Mouse (Mus musculus) layer of hippocampus, postnatal 36 days (tissue): Measurements from ENCODE around the gene Uqcc3. TPM values are rescaled to one million over a fixed set of nuclear protein-coding genes. Genes with fewer than 3 reads are reported as not detected.
A peak's percentile ranks its signal among the peaks of the same experiment; 100 is the strongest.
"Not testable (repeated sequence)": the region's sequence is repeated elsewhere in the genome, so short reads cannot be mapped to it uniquely, and the experiment has no call there.

Experiments used
- DNase-seq, 2 experiments: peaks; one replicate each; pipeline ENCODE4 v3.0.0; 2022
- total RNA-seq, 2 experiments: library from RNA; stranded (reverse); gene quantifications; 2 replicates each; pipeline ENCODE4 v1.2.3; 2021

Gene Uqcc3
- total RNA-seq, result 10 to 100 TPM; 31.5 to 31.7 TPM

DNA sequence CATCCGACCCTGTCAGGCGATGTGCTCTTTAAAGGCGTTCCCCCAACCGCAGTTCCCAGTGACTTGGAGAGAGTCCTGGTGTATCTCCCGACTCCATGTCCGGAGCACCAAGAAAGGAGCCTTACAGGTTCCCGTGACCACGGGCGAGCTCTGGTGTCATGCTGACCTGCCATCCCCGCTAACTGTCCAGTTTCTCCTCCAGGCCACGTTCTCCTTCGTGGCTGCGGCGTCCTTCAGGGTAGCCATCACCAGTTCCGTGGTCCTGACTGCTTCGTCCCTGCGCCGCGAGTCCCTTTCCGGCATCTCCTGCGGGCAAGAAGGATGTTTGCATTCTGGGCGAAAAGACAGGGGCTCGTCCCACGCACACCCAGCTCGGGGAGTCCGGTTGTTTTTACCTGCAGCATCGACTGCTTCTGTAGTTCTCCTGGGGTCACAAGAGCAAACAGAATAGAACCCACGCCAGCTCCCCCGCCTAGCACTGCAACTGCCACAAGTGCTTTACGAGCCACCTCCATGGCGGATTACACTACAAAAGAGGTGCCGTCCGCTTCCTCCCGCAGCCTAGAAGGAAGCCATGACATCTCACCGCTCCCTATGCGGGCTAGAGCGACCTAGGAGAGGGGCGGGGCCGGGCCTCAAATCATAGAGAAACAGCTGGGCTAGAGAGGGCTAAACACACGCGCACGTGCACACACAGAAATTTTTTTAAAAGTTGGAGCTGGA, at the start of gene Uqcc3:
Gene Uqcc3, minus strand, starts transcription at position 613 of the 723 bp plus-strand sequence.
- peak; percentile 85 to 88 for DNase-seq

DNA sequence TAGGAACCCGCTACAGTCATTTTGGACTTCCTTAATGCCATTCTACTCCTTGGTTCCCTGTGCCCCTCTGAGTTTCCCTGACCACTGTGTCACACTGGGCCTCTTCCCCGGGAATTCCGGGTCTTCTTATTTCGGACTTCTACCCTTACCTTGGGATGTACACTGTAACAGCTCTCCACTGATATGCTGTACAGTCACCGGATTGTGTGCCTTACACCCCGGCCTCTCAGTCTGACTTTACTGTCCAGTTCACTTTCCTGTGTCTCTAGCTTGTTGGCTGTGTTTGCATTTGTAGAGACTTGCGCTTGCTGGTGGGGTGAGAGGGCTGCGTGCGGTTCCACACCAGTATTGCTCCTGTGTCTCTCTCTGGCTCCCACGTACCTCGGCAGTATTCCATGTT, 49.4 kb upstream of the Uqcc3 start:
- no peak for DNase-seq

DNA sequence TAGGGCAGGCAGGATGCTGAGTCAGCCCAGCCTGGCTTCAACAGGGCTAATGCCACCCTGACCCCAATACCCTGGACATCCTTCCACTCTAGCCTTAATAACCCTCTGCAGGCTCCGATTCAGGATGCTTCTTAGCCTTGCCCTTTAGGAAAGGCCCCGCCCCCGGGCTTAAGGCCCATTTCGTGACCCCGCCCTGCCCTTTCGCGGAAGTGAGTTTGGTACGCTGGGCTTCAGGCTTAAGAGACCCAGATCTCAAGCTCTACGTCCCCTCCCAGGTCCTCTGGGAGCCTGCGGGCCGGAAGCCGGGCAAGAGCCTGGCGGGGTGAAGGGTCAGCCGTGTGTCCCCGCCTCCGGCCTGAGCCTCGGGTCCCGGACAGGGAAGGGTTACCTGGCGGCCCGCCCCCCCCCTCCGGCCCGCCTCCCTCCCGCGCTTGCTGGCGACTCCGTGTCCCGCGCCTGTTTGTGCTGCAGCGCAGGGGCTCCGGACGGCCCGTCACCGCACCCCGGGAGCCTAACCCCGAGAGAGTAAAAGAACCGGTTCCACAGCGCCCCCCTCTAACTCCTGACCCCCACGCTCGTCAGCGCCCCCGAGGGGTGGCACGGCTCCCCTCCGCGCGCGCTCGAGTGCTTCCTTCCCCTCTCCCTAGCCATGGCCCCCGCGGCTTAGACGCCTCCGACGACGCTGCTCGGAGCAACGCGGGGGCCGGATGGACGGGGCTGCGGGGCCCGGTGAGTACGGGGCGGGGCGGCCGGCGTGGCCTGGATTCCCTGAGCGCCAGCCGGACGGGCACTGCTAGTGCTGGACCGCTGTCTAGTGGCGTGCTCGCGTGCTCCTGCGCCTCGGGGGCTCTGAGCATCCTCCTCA, 48.7 kb upstream of the Uqcc3 start, which contains the start of the genes Rom1 and Eml3:
Gene Rom1, minus strand, starts transcription at position 133 of the 865 bp plus-strand sequence.
Gene Eml3, plus strand, starts transcription at position 329 of the 865 bp plus-strand sequence.
- DNase-seq, result peak; percentile 61 to 64

DNA sequence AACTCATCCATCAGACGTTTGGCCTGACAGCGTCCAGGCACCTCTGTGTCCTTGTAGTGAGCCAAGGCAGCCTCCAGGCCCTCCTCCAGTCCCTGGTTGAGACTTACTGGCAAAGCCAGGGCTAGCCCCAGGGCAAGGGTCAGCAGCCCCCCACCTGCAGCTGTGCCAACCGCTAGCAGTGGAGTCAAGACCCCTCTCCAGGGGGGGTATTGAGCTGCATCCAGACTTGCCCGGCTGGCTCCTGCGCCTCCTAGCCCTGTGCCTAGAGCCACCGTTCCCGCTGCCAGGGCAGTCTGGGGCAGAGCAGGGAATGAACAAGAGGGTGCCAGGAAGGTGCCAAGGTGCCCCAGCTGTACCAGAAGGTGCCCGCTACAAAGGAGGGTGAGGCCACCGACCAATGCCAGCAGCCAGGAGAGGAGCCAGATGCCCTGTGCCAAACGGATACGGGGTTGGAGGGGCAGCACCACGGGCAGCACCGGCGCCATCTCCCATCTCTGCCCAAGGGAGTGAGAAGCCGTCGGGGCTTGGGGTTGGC, 48.0 kb upstream of the Uqcc3 start:
- no peak for DNase-seq

DNA sequence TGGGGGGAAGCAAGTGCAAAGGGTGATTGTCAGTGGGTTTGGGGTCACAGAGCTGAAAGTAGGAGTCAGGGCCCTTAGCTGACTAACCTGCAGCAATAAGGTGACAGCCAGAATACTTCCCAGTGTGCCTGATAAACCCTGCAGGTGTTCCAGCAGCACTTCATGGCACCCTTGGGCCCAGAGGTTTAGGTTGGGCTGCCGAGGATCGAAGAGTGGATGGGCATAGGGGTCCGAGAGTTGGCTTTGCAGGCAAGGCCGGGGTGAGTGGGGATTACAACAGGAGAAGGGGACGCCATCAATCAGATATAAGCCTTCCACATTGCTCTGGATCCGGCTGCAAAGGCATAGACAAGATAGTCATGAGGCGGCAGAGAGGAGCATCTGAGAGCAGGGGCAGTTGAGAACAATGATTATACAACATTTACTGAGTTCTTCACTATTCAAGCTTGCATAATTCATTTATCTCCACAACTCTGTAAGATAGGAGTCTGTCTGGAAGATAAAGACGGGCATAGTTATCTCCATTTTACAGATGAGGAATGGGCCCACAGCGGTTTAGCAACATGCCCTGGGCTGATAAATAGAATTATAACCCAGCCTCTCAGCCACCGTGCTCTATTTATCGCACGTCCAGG, 47.3 kb upstream of the Uqcc3 start:
- no peak for DNase-seq

DNA sequence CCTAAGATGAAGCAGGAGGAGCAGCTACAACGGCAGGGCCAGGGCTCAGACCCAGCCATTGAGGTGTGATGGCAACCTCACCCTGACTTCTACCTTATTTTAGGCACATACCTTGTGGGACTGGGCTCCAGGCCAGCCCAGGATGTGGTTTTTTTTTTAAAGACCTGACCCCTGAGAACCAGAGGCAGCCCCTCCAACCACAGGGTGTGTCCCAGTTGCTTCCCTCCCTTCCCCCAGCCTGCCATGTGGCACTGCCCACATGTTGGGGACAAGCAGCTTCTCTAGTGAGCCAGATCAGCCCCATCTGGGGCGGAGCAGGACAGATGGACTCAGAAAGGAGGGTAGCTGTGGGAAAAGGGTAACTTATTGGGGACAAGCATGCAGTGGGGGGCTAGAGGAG, 46.0 kb upstream of the Uqcc3 start:
- no peak for DNase-seq

DNA sequence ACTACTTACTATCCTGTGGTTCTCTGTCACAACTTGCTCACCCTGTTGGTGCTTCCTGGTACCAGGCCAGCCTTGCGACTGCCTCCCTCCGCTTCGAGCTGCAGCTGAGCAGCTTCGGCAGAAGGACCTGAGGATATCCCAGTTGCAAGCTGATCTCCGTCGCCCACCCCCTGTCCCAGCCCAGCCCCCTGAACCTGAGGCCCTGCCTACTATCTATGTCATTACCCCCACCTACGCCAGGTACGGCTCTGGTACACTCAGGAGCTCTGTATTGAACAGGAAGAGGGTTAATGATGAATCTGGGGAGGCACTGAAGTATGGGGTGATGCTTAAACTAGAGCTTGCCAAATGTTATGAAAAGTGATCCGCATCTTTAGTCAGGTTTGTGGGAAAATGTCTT, 41.0 kb upstream of the Uqcc3 start:
- DNase-seq, result no peak

DNA sequence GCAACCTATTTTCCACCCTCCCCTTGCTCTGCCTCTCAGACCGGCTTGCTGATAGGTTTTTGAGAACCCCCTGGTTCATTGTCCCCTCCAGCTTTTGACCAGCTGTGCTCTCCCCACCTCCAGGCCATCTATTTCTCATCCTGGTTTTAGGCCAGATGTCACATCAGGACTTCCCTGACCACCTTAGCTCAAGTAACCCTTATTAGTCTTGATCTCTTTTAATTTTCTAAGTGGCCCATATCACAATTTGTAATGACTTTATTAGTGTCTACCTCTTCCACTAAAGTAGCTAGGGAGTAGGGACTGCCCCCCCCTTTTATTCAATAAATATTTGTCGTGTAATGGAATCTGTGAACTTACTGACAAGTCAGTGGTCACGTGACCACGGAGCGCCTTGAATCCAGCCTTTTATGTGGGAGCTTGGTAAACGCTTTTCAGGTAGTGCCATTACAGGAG, 40.1 kb upstream of the Uqcc3 start:
- DNase-seq, result no peak

DNA sequence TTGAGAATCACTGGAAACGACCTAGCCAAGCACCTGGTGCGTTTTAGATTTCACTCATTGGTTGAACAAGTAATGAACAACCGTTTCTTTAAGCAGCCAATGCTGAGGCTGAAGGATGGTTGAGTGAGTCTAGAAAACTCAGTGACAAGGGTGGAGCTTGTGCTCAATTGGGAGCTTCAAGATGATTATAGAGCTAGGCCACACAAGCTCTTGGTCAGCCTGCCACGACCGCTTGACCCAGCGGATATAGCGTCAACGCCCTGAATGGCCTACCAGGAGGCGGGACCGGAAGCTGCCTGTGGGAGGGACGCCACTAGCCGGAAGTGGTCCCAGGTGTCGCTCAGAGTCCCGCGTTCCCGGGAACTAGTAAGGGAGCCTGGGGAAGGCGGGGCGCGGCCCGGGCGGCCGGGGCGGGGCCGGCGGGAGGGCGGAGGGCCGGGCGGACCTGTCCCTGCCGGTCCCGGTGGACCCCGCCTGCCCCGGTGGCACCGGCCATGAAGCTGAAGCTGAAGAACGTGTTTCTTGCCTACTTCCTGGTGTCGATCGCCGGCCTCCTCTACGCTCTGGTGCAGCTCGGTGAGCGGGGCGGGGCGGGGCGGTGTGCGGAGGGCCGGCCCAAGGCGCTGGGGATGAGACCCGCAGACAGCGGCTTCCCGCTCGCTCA, 39.5 kb upstream of the Uqcc3 start, which contains the start of gene B3gat3:
Gene B3gat3, plus strand, starts transcription at position 302 of the 664 bp plus-strand sequence.
- peak; percentile 92 to 94 for DNase-seq

DNA sequence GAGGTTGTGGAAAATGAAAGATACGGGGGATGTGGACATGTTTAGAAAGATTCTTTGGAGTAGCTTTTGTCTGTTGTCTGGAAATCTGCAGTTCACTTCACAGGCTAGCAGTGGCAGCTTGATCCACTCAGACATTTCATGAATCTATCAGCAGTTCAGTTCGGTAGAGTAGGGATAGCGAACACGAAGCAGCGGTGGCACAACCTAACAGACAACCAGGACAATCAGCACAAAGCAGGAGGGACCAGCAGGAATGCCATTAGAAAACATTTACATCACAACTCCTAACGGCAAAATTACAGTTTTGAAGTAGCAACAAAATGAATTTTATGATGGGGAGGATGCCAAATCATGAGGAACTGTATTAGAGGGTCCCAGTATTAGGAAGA, 39.0 kb upstream of the Uqcc3 start:
- DNase-seq, result no peak

DNA sequence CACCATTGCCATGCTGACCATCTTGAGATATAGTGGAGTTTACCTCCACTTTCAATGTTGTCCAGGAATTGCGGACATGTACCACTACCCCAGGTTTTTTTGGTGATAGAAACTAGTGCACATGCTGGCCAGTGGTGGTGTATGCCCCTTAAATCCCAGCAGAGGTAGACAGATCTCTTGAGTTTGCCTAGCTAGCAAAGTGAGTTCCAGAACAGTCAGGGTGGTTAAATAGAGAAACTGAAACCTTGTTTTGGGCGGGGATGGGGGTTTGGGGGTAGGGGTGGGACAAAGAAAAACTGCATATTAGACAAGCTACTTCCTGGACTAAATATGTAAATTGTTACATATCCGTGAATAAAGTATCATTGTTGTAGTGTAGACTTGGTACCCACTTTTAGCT, 38.3 kb upstream of the Uqcc3 start:
- DNase-seq, result no peak

DNA sequence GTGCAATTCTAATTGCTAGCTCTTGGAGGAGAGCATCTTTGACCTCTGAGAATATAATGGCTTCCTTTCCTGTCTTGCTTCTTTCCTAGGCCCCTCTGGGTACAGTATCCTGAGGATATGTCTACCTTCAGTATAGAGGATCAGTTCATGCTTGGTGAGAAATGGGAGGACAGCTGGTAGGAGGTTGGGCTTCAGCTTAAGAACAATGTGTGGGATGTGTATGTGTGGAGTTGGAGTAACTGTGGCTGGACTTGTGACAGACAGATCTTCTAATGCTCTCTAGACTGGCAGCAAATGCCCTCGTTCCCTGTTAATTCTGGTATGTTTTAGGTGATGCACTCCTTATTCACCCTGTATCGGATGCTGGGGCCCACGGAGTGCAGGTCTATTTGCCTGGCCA, 33.5 kb upstream of the Uqcc3 start:
- no peak for DNase-seq

DNA sequence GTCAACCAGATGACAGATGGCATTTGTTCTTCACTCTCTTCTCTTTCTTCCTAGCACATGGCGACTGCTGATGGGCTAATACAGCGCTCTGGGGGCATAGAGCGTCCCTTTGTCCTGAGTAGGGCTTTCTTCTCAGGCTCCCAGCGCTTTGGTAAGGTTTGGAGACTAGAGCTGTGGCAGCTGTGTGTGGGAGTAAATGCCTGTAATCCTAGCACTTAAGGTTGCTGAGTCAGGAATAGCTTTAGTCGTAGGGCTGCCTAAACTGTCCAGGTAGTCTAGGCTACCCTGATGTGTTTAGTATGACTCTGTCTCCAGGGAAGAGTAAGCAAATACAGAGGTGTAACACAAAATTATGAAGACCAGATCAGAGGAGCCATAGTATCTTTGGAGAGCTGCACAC, 31.1 kb upstream of the Uqcc3 start:
- no peak for DNase-seq

DNA sequence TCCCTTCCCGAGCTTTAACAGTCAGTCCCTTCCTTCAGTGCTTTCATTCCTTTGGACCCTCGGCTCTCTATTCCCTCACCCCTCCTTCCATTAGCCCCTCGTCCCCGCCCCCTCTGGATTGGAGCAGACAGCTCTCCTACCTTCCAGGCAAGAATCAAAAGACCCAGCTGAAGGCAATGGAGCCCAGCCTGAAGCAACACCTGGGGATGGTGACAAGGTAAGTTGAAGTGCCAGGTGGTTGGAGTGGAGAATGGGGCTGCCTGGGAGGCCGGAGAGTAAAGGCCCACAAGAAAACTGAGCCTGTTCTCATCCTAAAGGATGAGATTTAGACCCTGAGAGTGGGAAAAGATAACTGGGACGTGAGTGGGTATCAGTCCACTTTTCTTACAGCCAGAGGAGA, 27.8 kb upstream of the Uqcc3 start:
- DNase-seq, result no peak

DNA sequence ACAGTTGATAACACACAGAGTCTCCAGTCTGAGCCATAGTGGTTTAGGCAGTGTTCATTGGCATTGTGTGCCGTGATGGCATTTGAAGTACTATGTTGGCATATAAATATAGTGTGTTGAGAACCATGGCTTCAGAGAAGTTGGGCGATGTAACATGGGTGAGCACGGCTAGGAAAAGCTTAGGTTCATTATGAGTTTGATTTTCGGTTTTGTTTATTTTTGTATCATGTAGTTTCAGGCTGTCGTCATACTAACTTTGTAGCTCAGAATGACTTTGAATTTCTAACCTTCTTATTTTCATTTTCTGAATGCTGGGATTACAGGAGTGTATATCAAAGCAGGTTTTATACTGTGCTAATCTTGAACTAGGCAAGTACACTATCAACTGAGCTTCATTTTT, 22.7 kb upstream of the Uqcc3 start:
- no peak for DNase-seq

DNA sequence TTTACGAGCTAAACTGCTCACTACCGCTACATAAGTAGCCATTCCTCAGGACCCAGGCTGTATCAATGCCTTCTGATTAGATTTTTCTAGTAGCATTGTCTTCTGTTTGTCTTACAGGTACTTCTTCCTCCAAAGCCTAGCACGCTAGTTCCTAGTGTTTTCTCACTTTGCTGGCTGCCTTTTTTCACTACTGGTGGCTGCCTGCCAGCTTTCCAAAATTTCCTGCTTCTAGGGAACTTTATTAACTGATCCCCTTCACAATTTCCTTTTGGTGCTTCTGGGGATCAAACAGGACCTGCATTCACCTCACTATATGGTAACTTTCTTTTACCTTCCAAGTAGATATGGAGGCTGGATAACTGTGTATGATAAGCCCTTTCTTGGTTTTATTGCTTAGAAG, 18.4 kb upstream of the Uqcc3 start:
- DNase-seq, result no peak

DNA sequence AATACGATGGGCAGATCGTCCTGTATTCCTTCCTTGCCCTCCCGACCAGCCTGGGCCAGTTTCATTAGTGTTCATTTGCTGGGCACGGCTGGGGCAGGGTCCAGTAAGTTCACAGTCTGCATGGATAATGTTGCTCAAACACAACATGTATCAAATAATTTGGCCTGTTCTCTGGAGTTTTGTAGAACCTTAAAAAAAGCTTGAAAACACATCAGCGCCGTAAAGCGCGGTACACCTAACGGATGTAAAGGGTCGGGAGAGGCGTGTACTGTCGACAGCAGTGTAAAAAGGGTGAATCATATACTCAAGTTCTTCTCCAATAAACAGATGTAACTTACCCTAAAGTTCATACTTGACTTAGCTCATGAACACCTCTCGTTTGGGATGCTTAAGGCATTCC, 17.9 kb upstream of the Uqcc3 start:
- no peak for DNase-seq

DNA sequence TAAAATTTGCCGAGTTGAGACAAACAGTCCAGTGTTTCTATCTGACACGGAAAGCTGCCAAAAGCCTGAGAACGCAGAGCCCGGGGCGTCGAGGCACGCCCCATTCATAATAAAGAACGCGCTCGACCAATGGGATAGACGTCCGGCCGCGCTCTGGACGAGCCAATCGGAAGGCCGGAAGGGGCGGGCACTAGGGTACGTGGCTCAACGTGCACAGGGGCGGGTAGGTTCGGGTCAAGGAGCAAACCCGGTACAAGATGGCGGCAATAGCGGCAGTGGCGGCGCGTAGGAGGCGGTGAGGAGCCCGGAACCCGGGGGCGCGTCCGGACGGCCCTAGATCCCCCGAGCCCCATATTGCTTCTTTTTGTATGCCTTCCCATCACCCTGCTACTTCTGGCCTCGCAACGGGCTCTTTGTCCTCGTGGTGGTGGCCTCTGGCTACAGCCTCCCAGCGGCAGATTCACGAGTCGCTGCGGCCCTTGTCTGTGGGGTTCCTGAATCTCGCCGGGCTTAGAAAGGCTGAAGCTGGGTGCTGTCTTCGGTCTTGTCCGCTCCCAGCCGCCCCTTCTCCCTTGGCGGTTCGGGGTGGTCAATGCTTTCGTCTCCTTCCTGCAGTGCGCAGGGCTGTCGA, 17.3 kb upstream of the Uqcc3 start, which contains the start of gene Ganab:
Gene Ganab, plus strand, starts transcription at position 207 of the 631 bp plus-strand sequence.
- DNase-seq, result peak; percentile 94 to 96

DNA sequence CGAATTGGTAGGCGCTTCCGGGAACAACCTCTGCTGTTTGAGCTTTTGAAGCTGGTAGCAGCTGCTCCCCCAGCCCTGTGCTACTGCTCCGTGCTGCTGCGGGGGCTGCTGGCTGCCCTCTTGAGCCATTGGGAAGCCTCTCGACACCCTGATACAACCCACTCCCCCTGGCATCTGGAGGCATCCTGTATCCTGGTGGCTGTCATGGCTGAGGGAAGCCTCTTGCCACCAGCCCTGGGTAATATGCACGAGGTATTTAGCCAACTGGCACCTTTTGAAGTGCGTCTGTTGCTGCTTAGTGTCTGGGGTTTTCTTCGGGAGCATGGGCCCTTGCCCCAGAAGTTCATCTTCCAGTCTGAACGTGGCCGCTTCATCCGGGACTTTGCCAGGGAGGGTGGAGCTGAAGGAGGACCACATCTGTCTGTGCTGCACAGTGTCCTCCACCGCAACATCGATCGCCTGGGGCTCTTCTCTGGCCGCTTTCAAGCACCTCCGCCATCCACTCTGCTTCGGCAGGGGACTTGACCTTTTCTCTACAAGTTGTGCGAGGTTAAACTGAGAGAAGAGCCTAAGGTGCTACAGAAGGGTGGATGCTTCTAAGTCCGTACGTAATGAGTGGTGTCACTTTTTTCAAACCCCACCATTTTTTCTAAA, 16.6 kb upstream of the Uqcc3 start:
- DNase-seq, result peak in 1 of 2 experiments; percentile 37

DNA sequence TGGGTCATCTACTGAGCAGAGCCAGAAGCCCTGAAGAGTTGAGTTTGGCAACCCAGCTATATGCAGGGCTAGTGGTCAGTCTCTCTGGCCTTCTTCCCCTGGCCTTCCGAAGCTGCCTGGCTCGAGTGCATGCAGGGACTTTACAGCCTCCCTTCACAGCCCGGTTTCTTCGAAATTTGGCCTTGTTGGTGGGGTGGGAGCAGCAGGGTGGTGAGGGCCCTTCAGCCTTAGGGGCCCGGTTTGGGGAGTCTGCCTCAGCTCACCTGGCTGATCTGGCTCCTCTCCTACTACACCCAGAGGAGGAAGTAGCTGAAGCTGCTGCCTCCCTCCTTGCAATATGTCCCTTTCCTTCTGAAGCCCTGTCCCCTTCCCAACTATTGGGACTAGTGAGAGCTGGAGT, 15.5 kb upstream of the Uqcc3 start:
- not testable (repeated sequence) for DNase-seq

DNA sequence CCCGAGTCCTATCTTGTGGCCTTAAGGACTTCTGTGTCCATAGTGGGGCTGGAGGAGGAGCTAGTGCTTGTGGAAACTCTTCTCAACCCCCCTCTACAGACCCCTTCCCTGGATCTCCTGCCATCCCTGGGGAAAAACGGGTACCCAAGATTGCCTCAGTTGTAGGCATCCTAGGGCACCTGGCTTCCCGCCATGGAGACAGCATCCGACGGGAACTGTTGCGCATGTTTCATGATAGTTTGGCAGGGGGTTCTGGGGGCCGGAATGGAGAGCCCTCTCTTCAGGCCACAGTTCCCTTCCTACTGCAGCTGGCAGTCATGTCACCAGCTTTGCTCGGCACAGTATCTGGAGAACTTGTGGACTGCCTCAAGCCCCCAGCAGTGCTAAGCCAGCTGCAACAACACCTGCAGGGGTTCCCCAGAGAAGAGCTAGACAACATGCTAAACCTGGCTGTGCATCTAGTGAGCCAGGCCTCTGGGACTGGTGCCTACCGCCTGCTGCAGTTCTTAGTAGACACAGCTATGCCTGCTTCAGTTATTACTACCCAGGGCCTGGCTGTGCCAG, 14.8 kb upstream of the Uqcc3 start:
- DNase-seq, result no peak
